Mouse (Mus musculus): ENCODE measurements around the gene U90926.
A peak's percentile ranks its signal among the peaks of the same experiment; 100 is the strongest.
"Not testable (repeated sequence)": the region's sequence is repeated elsewhere in the genome, so short reads cannot be mapped to it uniquely, and the experiment has no call there.

U90926 gene

DNA sequence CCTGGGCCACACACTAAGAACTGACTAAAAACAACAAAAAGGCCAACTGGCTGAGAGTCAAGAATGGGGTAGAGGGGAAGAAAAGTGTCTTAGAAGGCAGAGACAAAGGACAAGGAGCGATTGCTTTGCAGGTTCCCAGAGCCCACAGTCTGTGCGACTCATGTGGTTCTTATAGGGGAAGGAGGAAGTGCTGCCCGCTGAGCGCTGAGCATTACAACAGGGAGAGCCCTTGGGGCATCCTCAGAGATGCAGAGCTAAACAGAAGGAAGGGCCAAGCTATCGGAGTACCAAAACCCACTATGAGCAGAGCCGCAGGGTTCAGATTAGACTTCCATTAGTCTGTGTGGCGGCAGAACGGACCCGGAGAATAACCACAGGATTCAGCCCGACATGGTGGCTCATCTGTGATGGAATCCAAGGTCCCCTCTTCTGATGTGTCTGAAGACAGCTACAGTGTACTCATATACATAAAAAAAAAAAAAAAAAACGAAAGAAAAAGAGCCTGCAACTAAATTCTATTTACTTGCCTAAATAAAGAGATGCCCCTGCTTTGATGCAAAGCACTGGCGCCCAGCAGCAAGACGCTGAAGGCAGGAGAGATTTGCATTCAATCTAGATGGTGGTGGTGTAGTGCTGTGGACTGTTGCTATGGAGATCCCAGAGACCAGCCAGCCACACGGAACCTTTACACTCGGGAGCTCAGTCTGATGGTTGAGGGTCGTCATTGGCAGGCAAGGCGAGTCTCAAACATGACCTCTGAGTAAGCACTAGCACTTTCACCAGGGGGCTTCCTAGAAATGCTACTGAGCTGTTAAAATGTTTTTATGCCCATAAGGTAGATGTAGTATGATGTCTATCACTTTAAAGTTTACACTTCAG, 3.9 kb upstream of the U90926 start:
- DNase-seq (ENCODE audit: low spot score), result no peak

DNA sequence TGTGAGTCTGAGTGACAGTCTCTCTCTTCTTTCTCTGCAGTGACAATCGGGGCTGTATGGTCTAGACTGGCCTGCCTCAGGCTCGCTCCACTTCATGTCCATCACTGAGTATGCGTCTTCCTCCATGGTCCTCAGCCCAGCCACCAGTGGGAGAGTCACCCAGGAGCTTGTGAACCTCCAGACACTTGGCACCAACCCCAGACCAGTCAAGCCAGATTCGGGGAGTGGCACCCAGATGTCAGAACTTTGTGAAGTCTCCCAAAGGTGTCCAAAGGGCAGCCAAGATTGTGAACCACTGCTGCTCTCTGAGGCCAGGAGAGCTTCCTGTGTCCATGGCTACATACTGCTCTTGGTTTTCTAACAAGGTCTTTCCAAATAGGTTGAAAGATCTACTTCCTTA, 3.0 kb downstream of the U90926 start:
- DNase-seq (ENCODE audit: low spot score), result no peak

DNA sequence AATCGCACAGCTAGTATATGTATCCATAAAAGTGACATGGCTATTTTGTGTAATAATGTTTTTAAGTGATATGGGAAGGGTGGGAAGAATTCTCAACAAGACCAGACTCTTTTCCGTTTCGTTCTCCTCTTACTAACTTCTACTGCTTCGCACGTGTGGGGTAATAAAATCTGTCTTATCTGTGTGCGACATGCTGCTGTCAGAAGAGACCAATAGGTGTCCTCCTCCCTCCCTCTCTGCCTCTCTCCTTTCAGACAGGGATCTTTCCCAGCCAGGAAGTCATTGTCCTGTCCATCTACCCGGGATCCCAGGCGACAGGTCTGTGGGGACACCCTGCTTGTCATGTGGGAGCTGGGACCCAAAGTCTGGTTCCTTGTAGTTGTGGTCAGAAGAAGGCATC, 5.0 kb downstream of the U90926 start:
- DNase-seq (ENCODE audit: low spot score), result no peak

DNA sequence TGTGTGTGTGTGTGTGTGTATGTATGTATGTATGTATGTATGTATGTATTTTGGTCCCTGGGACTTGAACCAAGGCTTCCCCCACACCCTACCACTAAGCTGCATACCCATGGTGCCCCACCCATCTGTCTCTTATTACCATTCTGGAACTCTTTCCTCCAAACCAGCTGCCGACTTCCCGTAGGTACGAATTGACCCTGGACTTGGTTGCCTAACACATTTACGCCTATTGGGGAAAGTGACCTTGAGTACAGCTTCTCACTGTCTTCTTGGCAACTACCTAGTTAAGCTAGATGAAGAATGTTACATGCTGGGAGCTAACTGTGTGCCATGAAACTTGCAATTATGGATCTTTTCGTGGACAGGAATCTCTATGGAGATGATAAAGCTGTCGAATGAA, 9.1 kb downstream of the U90926 start:
- no peak for DNase-seq (ENCODE audit: low spot score)

DNA sequence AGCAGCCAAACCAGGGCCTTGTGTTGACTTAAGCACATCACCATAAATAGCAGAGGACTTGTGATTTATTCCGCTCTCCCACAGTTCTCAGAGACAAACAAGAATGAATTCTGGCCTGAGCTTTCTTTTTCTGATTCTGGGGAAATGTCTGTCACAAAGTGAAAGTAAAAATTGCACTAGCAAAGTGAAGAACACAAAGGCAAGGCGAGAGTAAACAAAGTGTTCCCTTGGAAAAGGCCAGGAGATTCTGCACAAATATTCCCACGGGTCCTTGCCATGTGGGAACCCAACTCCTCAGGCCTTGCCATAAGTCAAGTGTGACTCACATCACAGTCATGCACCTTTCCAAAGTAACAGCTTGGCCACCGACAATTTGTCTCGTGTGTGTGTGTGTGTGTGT, 9.5 kb downstream of the U90926 start:
- DNase-seq (ENCODE audit: low spot score), result no peak

DNA sequence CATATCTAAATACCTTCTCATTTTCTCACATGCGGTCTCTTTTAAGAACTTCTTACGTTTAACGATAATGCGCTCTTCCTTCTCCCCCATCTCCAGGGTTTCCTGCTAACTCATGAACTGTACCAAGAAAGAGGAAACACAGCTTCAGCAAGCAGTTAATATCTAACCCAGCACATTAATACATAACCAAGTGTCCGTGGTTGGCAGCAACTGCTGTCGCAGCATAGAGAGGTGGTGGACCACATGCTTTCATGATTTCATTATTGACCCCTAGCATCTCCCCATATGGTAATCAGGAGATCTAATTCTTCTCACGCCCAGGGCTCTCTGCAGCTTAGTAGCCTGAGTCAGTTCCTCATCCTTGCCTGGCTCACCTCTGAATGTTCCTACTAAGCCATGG, 10.0 kb downstream of the U90926 start:
- peak; percentile 74 for DNase-seq (ENCODE audit: low spot score)

DNA sequence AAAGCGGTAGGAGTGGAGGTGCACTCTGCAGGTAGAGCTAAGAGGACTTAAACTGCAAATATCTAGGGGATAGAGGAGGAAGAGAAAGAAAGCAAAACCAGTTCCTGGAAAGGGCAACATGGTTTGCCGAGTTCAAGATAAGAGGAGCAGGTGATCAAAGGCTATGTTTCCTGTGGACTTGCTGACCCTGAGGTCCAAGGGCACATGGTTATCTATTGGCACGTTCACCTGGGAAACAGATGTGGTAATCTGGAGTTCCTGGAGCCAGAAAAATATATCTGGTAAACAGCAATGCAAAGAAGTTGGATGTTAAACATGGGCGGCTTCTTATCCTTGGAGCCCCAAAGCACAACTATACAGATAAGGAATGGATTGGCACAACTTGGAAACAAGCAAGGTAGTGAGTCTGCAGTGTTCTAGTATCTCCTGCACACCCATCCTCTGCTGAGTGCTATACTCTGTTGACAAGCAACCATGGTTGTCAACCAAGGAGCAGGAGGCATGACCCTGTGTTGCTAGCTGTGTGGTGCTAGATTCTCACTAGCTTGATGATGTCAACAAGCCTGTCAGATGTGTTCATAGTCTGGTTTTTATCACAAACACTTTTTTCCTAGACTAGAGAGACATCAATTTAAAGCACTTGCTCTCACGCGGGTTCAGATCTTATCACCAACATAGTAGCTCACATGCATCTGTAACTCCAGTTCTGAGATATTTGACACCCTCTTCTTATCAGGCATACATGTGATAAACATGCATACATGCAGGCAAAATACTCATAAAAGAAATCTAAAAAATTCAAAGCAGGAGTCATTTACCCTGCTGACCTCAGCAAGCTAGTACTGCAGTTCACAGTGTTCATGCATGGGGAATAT, 10.8 kb downstream of the U90926 start:
- DNase-seq (ENCODE audit: low spot score), result peak; percentile 85

DNA sequence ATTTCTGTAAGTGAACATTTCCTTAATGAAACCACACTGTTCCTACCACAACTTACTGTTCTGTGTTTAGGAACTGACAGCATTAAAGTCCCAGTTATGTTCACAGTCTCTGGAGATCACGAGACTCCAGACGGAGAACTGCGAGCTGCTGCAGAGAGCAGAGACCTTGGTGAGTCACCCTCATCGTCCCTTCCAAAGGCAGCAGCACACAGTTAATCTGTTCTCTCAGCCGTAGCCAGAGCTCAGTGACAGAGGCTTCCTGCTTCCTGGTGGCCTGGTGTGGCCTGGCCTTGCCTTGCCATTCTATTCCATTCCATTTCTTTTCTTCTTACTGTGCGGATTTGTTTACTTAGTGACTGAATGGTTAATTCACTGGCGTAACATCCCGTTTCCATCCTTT, 16.9 kb downstream of the U90926 start:
- no peak for DNase-seq (ENCODE audit: low spot score)

DNA sequence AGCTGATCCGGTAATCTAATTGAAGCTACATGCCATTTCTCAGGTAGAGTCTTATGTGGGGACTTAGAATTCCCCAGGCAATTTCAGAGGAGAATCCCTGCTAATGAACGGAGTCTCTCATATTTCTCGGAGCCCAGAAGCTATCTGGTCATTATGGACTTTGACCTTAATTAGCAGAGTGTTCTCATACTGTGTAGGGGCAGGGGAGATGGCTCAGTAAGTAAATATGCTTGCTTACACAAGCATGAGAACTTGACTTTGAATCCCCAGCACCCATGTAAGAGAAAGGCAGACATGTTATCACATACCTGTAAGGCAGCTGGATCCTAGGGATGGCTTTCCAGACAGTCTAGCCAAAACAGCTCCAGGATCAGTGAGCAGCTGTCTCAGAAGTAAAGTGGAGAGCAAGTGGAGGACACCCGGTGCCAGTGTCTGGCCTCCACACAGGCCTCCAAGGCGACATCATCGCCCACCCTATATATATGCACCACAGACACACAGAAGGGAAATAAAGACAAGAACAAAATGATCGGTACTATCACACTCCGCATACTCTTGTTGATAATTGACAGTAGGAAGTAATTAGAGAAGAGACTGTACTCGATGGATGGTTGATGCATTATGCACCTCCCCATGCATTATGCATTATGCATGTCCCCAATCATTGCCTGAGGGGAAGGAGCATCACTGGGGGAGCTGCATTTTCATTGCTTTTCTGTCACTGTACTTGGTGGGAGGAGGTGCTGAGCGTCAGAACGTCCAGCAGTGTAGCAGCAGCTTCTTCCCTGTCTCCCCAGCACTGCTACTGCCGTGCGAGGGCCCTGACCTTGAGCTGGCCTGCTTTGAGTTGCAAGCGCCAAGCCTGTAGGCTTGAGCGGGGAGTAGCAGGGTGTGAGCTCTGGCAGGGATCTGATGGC, 18.1 kb downstream of the U90926 start:
- DNase-seq (ENCODE audit: low spot score), result no peak

DNA sequence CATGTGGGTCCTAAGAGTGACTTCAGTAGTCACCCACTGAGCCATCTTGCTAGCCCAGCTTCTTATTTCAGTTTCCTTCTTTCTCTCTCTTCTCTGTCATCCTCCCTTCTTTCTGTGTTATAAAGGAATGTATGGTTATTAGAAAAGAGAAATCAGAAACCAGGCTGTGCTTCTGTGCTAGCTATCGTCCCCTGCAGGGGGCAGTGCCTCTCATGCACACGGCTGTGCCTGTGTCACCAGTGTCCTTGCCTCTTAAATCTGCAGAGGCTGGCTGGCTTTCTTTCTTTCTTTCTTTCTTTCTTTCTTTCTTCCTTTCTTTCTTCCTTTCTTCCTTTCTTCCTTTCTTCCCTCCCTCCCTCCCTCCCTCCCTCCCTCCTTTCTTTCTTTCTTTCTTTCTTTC, 19.5 kb downstream of the U90926 start:
- not testable (repeated sequence) for DNase-seq (ENCODE audit: low spot score)

DNA sequence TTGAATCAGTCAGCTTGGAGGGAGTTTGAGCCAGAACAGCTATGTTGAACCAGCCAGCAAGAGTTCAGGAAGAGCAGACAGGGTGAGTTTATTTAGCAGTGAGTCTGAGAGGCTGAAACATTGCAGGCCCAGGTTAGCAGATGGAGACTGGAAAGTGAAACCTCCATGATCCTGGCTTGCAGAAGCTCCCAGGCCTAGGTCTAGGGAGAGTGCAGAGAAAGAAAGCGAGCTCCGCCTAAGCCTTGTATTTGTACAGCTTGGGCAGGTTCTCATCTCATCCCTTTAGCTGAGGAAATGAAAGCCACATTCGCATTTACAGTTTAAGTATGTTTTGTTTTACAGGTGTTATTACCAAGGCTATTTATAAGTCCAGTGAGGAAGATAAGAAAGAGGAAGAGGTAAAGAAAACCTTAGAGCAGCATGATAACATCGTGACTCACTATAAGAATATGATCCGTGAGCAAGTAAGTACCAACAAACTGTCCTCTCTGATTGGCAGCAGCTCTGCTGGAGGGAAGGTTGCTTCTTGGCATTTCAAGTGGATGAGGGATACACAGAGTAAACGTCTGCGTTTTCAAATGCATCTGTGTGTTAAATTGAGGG, 26.2 kb downstream of the U90926 start:
- DNase-seq (ENCODE audit: low spot score), result no peak

DNA sequence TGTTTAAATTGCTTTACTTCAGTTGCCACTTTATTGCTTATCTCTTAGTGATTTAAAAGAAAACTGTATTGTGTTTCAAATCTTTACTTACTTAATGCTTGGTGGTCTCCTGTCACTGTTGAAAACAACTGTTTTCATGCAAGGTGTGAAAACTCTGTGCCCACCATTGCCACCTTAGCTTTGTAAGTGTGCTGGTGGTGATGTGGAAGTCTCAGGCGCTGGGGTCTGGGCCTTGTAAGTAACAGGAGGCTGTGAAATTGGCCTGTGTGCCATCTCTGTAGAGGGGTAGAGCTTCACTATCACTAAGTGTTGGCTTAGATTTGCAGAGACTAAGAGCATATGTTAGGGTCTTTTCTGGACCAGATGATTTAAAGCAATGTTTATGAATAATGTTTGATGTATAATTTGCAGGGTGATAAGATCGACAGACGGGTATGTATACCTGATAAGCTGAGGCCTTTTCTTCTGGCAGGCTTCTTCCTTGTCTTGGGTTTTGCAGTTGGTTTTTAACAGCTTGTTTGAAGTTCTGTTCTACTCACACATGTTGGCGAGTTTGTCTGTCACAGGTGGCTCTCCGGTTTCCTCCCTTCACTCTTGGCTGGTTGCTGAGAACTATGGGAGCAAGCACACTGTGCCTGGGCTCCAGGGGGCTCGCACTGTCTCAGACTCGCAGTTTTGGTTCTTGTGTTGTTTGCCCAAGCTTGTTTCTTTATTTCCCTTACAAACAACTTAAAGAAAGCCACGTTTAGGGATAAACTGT, 32.0 kb downstream of the U90926 start:
- DNase-seq (ENCODE audit: low spot score), result no peak

DNA sequence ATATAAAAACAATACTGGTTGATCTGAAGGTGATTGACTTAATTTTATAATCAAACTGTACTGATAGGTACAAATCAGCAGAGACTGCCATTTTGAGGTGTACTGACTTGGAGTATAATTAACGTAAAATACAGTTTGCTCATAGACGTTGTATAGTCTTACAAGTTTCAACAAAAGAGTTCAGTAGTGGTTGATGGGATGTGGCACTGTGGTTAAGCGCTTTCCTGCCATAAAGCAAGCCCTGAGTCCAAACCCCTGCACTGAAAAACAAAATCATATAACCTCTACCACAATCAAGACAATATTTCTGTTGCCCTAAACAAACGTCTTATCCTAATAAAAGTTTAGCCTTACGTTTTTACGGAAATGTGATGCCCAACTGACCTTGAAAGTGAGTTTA, 49.2 kb downstream of the U90926 start:
- DNase-seq (ENCODE audit: low spot score), result no peak

All from yolk sac, embryonic 10.5 days (tissue).